Mouse (Mus musculus): ENCODE measurements at regions not wholly inside any gene's neighbourhood (a gene's known extent, or its start where the extent isn't known, plus 50 kb on each side); places are given as distances from the start of the nearest gene placed in this dataset.

DNA sequence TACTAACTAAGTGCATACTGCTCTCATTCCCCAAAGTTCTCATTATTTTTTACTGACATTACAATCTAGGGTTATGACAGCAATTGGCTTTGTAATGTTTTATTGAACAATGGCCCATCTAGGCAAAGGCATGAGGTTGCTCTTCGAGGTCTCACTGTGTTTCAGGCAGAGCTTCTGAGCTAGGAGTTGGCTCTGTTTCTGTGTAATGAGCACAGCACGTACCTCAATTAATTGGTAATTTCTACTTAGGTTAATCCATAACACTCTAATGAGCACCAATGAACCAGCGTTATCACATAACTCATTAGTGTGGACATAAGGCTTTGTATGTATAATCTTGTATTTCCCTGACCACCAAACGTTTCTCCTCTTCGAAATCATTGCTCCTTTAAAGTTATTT is 398.6 kb upstream of the Gm10295 start:
- TF ChIP-seq CTCF (IDR thresholded peaks at IDR 0.05), result no peak
- no peak for TF ChIP-seq EP300 (IDR thresholded peaks at IDR 0.05)

Data from lung, postnatal 0 days (tissue).